Mouse (Mus musculus) CH12F3 (cell line): Measurements from ENCODE around the gene Gimap5.

Source experiments
- in situ Hi-C: fragments of 300-500 bp; cut with MboI; formaldehyde crosslinking; loops from 2 replicates; pipeline ENCODE4 v1.14.3; 2020; ENCODE audit warnings: low sequenced_read_pairs

Gene Gimap5

GRCm38 (mm10) chr6:48745959-48746889 lies at the start of gene Gimap5:
TSS of gene Gimap5 (plus strand) at chr6:48746197.
- in situ Hi-C loops = no loop called here

DNA sequence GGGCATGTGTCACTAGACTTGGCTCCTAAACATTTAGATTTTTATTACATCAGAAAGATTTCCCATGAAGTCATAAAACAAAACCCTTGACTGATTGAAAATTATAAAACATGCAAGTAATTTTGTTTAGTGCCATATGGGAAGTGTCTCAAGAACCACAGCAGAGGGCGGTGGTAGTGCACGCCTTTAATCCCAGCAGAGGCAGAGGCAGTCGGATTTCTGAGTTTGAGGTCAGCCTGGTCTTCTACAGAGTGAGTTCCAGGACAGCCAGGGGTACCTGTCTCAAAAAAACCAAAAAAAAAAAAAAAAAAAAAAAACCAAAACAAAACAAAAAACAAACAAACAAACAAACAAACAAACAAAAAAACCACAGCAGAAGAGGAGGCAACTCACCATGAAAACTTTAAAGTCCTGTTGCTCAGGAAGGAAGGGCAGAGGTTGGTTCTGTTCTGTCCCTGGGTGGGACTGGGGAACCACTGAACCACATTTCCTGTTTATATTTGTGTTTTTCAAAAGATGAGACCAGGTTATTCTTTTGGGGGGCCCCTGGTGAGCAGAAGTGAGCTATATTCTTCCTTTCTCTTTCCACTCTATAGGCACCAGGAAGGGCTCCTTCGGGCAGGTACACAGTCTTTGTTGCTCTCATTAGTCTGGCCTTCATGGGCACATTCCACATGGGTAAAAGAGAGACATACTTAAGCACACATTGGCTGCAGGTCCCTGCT lies 49.0 kb upstream of the Gimap5 start:
- in situ Hi-C loops = no loop called here

GRCm38 (mm10) chr6:48697555-48697930 lies 48.5 kb upstream of the Gimap5 start:
- in situ Hi-C loops = no loop called here

DNA sequence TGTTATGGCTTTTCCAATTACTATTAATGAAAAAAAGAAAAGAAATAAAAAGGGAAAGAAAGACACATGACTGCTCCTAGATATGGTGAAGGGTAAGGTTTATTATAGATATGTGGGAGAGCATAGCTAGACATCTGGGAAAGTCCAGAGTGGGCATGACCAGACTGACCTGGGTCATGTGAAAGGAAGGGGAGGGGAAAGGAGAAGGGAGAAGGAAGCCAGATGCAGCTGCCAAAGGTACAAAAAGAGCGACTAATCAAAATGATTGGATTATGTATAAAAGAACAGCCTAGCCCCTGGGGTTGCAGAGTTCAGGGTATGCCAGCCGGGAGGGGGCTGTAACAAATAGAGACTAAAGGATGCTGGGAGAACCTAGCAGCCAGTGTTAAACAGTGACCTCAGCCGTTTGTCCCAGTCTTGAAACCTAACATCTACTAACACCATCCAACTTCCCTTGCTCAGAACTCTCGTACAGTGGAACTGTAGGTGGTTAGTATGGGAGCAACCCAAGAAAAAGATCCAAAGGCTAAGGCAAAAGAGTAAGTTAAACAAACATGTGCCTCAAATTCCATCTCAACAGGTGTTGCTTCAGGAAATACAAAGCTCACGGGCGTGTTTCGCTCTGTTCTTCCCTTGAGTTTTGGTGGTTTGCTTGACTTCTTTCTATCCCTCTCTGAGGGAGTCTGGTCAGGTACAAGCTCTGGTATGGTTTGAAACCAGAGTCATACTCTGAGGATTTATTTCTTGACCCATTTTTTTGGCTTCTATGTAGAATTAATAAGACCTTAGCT lies 47.7 kb upstream of the Gimap5 start:
- in situ Hi-C loops = no loop called here

- in situ Hi-C loops = no loop called here
These were observed 47.1 kb upstream of the Gimap5 start for GRCm38 (mm10) chr6:48698888-48699287.

DNA sequence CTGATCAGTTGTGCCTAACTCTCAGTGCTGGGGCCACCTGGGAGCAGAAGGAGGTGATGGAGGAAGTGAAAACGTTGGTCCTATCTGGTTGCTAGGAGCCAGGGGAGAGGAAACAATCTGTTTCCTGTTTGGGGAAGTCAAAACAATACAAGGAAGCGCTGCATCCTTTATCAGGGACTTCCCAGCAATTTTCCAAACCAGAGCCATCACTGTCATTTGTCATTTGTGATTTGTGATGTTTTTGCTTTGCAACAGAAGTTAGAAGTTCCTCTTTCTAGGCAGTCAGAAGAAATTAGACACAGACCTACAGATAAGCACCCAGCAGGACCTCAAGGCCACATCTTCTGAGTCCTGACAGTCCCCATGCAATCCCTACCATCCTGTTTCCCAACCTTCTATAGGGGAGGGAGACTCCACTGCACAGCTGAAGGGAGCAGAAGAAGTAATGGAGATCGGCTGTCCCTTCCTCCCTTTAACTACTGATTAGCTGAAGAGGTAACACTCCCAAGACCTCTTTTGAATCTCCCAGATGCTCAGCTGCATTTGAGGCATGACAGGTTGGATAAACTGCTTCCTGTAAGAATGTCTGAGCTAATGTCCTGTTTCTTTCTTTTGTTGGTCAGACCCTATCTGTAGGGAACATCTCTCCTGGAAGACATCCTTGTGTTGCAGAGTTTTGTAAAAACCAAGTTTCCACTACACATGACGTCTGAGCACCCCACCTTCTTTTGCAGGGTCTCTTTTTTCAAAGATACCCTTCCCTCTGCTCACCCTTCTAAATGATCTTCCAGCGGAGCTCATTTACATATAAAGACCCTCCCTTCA lies 45.5 kb upstream of the Gimap5 start:
- in situ Hi-C loops = no loop called here

DNA sequence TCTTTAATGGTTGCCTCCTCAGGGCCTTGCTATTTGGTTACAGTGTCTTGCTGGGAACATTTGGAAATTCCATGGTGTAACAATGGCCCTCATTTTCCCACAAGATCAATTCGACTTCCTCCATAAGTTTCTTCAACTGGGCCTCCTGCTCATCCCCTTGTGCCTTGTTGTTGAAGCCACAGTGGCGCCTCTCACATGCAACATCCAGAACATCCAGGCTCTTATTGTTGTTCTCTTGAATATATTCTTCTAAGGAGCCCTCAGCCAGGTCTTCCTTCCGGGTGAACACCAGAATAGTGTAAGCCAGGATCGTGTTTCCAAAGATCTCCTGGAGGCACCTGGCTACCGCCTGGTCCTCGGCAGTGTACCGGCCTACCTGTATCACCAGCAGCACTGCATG lies 43.9 kb upstream of the Gimap5 start:
- in situ Hi-C loops = no loop called here

GRCm38 (mm10) chr6:48702601-48703000 lies 43.4 kb upstream of the Gimap5 start:
- in situ Hi-C loops = no loop called here

GRCm38 (mm10) chr6:48704146-48704545 lies 41.9 kb upstream of the Gimap5 start:
- in situ Hi-C loops = no loop called here

- in situ Hi-C loops = no loop called here
These were observed 39.9 kb upstream of the Gimap5 start for GRCm38 (mm10) chr6:48706130-48706529.

DNA sequence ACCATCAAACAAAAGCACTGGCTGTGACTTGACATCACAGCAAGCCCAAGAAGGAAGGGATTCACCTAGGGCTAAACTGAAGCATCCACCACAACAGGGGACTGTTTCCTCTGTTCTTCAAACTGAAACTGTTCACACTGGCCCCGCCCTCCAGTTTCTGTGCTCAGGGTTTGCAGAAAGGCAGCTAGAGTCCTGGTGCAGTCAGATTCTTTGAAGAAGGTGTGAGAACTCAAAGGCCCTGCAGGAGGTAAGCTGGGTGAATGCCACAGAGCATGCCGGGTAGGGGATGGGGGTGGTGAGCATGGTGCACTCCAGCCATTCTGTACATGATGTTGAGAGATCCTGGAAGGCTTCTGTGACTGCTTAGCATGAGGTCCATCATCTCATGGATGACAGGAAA lies 27.5 kb upstream of the Gimap5 start, which contains the start of the genes Gm28053 and Gimap7:
TSS of gene Gm28053 (plus strand) at position 153 of the 400 bp plus-strand sequence.
TSS of gene Gimap7 (plus strand) at position 167 of the 400 bp plus-strand sequence.
- in situ Hi-C loops = no loop called here

GRCm38 (mm10) chr6:48720326-48720725 lies 25.7 kb upstream of the Gimap5 start:
- in situ Hi-C loops = no loop called here

GRCm38 (mm10) chr6:48723468-48723867 lies 22.5 kb upstream of the Gimap5 start:
- in situ Hi-C loops = no loop called here

GRCm38 (mm10) chr6:48725476-48725875 lies 20.5 kb upstream of the Gimap5 start:
- in situ Hi-C loops = no loop called here

GRCm38 (mm10) chr6:48727761-48728160 lies 18.2 kb upstream of the Gimap5 start:
- in situ Hi-C loops = no loop called here

DNA sequence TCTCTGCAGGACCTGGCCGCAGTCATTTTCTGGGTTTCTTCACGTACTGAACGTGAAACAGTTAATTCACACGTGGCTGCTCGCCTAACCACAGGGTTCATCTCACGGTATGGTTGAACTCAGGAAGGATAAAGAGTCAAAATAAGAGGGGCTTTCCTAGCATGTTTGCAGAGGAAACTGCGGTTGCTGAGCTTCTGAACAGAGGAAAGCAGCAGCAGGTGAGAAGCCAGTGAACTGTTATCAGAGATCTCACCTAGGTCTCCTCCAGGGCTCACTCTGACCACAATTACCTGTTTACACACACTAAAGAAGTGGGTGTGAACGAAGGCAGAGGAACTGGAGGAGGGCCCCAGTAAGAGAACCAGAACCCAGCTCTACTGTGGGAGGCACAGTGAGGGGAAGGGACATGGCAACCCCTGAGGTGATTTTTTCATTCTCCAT lies 13.1 kb upstream of the Gimap5 start:
- in situ Hi-C loops = no loop called here

DNA sequence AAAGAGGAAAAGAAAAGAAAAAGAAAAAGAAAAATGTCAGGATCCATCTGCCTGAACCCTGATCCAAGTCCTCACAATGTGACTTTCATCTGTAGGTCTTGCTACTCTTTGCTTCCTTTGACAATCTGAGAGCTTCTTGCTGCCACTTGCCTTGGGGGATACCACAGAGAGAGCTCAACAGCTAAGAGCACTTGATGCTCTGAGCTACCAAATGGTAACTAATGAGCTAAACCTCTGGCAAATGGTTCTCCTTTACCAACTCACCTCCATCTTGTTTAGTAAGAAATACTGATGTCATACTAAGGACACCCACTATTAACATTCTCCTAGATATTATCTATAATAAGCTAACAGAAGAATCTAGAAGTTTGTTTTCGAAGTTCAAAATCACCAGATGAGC lies 12.3 kb upstream of the Gimap5 start:
- in situ Hi-C loops = no loop called here

DNA sequence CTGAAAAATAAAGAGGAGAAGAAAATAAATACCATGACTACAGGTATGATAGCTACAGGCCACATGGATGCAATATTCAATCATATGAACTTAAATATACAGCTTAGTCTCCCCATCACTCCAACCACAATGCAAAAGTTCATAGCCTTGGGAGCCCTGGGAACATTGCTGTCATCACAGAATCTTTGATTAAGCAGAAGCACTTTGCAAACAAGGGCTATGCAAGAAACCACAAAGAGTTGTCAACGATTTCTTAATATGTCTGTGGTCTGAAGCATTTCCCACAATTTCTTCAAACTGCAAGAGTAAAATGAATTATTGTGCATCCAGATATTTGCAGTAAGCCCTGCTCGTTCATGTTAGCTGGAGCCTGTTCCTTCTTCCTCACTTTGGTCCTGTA lies 8.9 kb upstream of the Gimap5 start:
- in situ Hi-C loops = no loop called here

DNA sequence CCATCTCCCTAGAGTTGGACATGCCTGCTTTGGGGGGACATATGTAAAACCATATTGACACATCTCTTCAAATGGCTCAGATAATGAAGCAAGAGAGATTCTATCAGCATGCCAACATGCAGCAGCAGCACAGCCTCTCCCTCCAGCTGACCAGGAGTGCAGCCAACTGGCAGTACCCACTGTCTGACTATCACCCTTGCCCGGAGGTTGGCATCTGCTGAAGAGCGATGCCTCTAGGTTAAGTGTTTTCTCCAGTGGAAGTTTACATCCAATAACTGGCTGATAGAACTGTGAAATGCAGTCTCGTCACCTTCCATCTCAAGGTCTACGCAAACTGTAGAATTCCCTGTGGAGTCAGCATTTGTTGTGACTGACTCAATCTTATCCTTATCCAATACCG lies 8.3 kb upstream of the Gimap5 start:
- in situ Hi-C loops = no loop called here
